Mouse (Mus musculus): ENCODE measurements at regions not wholly inside any gene's neighbourhood (a gene's known extent, or its start where the extent isn't known, plus 50 kb on each side); places are given as distances from the start of the nearest gene placed in this dataset.

DNA sequence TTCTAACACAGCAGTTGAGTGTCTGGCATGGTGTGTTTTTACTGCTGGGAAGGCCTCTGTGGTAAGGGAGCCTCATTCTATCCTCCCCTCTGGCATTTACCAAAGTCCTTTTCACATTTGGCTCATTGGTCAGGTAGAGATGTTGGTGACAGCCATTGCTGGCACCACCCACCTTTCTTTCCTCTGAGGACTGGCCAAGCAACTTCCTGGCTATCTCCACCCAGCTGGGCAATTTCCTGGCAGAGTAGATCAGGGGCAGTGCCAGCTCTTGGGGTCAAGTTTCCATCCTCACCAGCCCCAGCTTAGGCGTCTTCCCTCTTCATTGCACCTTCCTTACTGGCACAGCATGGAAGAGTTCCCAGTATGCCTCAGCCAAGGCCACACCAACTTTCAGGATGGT, 372.5 kb upstream of the Kif2a start:
- no peak for ATAC-seq (ENCODE audit: insufficient number of reproducible peaks, low FRiP score, low TSS enrichment, low read depth)
- 65% methylated on average over 1 of the region's 1 CpGs for WGBS
- no peak overlapping the region for H3K9ac ChIP-seq
- no peaks in the 10 kb centered on the region for H3K36me3 ChIP-seq
- no peak overlapping the region for H3K4me3 ChIP-seq (replicated peaks)
- H3K9me3 ChIP-seq (replicated peaks) = no peaks in the 10 kb centered on the region
- no peaks in the 10 kb centered on the region for H3K4me1 ChIP-seq
- no peaks in the 10 kb centered on the region for H3K27me3 ChIP-seq
- no peak overlapping the region for H3K27ac ChIP-seq (replicated peaks)
- no peak overlapping the region for H3K4me2 ChIP-seq (replicated peaks)

DNA sequence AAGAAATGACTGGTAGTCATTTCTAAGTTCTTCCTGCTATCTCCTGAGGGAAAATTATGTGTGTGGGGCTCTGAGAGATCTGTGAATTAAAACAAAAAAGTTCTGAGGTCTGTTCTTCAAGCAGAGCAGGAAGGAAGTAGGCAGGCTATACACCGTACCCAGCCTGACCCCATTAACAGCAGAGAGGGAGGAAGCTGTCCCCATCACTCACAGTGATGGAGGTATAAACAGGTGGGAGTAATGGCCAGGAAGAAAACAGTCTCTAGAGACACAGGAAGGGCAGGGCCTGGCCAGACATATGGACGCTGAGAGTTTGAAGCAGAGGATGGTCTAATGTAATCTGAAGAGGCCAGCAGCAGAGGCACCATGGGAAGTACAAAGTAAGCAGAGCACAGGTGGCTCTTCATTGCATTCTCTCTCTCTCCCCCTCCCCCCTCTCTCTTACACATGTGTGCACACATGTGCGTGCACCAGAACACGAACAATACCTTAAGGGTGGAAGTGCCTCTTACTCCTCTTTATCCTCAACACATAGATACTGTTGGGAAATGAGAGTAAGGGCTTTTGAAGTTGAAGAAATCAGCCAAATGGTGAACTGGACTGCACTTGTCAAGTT, 367.7 kb upstream of the Kif2a start:
- 0 out of 2 replicates have a peak, but pooled peaks cover 3% of the 10 kb centered on the region for H3K27me3 ChIP-seq
- 71% methylated on average over 4 of the region's 4 CpGs for WGBS
- H3K4me3 ChIP-seq (replicated peaks) = no peak overlapping the region
- no peaks in the 10 kb centered on the region for H3K36me3 ChIP-seq
- no peak overlapping the region for H3K9ac ChIP-seq
- no peaks in the 10 kb centered on the region for H3K9me3 ChIP-seq (replicated peaks)
- no peak overlapping the region for H3K27ac ChIP-seq (replicated peaks)
- H3K4me1 ChIP-seq = no peaks in the 10 kb centered on the region
- no peak for ATAC-seq (ENCODE audit: insufficient number of reproducible peaks, low FRiP score, low TSS enrichment, low read depth)
- no peak overlapping the region for H3K4me2 ChIP-seq (replicated peaks)

DNA sequence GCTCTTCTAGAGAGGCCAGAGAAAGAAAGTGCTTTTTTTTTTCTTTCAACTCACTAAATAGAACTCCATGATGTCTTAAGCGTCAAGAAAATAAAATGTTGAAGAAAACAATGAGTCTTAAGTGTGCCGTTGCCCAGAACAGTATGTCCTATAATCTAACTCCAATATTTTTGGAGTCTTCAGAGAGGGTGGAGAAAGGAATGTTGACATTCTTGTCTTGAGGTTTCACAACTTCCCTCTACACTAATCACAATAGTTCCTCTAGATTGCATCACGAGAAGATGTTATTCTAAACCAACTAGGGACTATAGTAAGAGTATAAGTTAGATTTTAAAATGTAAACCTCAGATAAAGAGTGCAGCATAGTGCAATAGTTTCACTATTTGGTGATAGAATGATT, 367.1 kb upstream of the Kif2a start:
- no peak overlapping the region for H3K9ac ChIP-seq
- 0 out of 2 replicates have a peak, but pooled peaks cover 3% of the 10 kb centered on the region for H3K27me3 ChIP-seq
- WGBS = 69% methylated on average over 3 of the region's 3 CpGs
- H3K4me1 ChIP-seq = no peaks in the 10 kb centered on the region
- ATAC-seq (ENCODE audit: insufficient number of reproducible peaks, low FRiP score, low TSS enrichment, low read depth) = no peak
- H3K9me3 ChIP-seq (replicated peaks) = no peaks in the 10 kb centered on the region
- H3K4me3 ChIP-seq (replicated peaks) = no peak overlapping the region
- no peak overlapping the region for H3K4me2 ChIP-seq (replicated peaks)
- H3K36me3 ChIP-seq = no peaks in the 10 kb centered on the region
- no peak overlapping the region for H3K27ac ChIP-seq (replicated peaks)

DNA sequence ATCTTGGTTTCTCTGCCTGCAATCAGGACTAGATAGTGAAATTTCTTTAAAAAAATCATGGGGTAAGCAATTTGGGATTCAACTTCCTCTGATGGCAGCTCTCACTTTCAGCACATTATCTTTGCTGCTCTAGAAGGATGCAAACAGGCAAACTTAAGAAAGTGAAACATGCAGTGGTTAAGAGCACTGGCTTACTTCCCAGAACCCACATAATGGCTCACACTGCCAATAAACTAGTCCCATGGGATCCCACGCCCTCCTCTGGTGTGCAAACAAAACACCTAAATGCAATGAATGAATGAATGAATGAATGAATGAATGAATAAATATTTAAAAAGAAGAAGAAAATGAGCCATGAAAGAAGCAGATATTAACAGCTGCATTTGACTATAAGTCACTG, 356.1 kb upstream of the Kif2a start:
- no peak for ATAC-seq (ENCODE audit: insufficient number of reproducible peaks, low FRiP score, low TSS enrichment, low read depth)
- no peaks in the 10 kb centered on the region for H3K27me3 ChIP-seq
- no peak overlapping the region for H3K9ac ChIP-seq
- H3K4me1 ChIP-seq = no peaks in the 10 kb centered on the region
- no peaks in the 10 kb centered on the region for H3K36me3 ChIP-seq
- WGBS = 65% methylated on average over 1 of the region's 1 CpGs
- no peaks in the 10 kb centered on the region for H3K9me3 ChIP-seq (replicated peaks)
- no peak overlapping the region for H3K4me3 ChIP-seq (replicated peaks)
- H3K27ac ChIP-seq (replicated peaks) = no peak overlapping the region
- H3K4me2 ChIP-seq (replicated peaks) = no peak overlapping the region

DNA sequence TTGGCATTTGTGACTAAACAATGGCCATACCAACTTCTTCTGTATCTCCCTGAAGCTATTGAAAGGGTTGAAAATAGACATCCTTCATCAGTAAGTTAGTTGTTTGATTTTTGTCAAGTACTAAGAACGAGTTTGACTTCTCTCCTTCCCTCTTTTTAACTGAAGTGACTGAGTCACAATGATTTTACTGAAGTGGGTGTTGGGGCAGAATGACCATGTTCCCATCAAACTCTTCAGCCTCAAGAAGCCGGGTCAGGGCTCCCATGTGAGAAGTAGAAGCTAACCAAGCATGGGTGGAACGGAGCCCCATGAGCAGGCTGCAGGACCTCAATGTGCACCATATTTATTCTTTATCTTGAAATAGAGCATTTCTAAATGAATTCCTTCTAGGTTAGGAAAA, 350.7 kb upstream of the Kif2a start:
- Histone ChIP-seq H3K27me3 (no peaks in the 10 kb centered on the region), H3K9ac (no peak overlapping the region), H3K4me3 (replicated peaks) (no peak overlapping the region), H3K4me1 (no peaks in the 10 kb centered on the region), H3K9me3 (replicated peaks) (no peaks in the 10 kb centered on the region), H3K27ac (replicated peaks) (no peak overlapping the region), H3K36me3 (no peaks in the 10 kb centered on the region), H3K4me2 (replicated peaks) (no peak overlapping the region)
- ATAC-seq (ENCODE audit: insufficient number of reproducible peaks, low FRiP score, low TSS enrichment, low read depth) = no peak
- WGBS = 84% methylated on average over 3 of the region's 3 CpGs

DNA sequence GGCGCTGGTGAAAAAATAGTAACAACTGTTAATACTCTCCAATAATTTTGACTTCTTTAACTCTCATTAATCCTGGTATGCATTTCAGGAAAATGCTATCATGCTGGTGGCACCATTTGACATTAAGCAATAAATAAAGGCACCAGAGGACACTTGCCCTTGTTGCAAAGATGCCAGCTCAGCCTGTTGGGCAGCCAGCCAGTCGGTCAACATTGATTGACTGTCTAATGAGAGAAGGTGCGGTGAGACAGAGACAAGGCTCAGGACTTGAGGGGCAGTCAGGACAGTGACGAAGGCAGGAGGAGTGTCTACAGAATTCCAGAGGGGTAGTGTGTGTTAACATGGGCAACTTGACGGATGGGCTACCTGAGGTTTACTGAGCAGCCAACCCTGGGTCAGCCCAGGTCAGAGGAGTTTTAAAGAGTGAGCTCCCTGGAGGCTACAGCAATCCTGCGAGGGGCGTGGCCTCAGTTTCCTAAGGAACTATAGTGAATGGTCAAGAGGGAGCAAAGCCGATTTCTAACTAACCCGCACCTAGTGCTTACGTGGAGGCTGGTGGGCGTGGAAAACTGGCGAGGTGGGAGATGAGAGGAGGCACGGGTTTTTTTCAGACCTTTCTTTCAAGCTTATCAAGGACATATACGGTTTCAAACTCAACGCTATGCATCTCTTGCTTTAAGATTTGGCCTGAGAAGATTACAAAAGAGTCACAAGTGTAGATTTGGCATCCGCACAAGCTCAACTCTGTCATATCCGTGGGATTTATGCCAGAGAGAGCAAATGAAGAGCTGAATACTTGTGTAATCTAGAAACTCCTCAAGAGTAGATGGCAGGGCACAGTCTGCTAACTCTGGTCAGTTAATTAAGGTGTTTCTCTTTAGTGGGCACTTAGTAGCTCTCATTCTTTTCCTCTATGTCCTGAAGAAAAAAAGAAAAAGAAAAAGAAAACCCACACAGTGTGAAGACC, 350.0 kb upstream of the Kif2a start:
- no peak for ATAC-seq (ENCODE audit: insufficient number of reproducible peaks, low FRiP score, low TSS enrichment, low read depth)

DNA sequence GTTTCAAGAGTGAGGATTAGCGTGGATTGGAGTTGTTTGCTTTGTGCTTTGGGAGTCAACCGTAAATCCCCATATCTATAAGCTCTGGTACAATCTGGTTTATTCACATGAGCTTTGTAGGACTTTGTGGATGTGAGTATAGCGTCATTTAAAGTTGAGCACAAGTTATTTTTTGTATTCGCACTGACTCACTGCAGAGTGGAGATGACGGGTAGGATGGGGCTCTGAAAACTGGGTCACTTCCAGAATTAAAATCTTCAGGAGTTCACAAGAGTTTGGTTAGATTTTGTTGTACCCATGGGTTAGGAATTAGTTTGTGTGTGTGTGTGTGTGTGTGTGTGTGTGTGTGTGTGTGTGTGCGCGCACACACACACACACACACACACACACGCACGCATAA, 345.7 kb upstream of the Kif2a start:
- no peaks in the 10 kb centered on the region for H3K36me3 ChIP-seq
- WGBS = 91% methylated on average over 9 of the region's 9 CpGs
- ATAC-seq (ENCODE audit: insufficient number of reproducible peaks, low FRiP score, low TSS enrichment, low read depth) = no peak

More for the DNA sequence above, 350.0 kb upstream of the Kif2a start:
- no peak overlapping the region for H3K4me3 ChIP-seq (replicated peaks)
- H3K27ac ChIP-seq (replicated peaks) = no peak overlapping the region
- H3K9ac ChIP-seq = no peak overlapping the region
- no peaks in the 10 kb centered on the region for H3K36me3 ChIP-seq
- no peaks in the 10 kb centered on the region for H3K27me3 ChIP-seq
- no peak overlapping the region for H3K4me2 ChIP-seq (replicated peaks)
- H3K9me3 ChIP-seq (replicated peaks) = no peaks in the 10 kb centered on the region
- no peaks in the 10 kb centered on the region for H3K4me1 ChIP-seq
- WGBS = 38% methylated on average over 17 of the region's 17 CpGs

DNA sequence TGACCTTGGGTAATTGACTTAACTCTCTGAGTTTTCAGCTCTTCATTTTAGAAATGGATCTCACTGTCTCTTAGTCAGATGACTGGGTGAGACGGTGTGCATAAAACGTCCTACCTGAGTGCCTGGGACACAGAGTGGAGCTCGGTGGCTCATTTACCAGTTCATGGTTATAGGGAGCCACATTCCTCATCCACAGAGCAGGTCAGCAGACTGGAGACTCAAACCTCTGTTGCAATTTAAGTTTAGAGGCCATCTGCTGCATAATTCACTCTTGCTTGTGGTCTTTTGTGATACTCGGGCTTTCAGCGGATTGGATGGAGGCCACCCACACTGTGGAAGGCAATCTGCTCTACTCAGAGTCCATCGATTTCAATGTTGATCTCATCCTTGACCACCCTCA, 343.8 kb upstream of the Kif2a start:
- WGBS = 89% methylated on average over 6 of the region's 6 CpGs
- H3K4me1 ChIP-seq = no peaks in the 10 kb centered on the region
- H3K36me3 ChIP-seq = no peaks in the 10 kb centered on the region
- H3K4me3 ChIP-seq (replicated peaks) = no peak overlapping the region
- no peak overlapping the region for H3K27ac ChIP-seq (replicated peaks)
- no peak overlapping the region for H3K4me2 ChIP-seq (replicated peaks)
- no peaks in the 10 kb centered on the region for H3K9me3 ChIP-seq (replicated peaks)
- H3K27me3 ChIP-seq = no peaks in the 10 kb centered on the region
- ATAC-seq (ENCODE audit: insufficient number of reproducible peaks, low FRiP score, low TSS enrichment, low read depth) = no peak
- H3K9ac ChIP-seq = no peak overlapping the region

More for the DNA sequence above, 345.7 kb upstream of the Kif2a start:
- H3K27ac ChIP-seq (replicated peaks) = no peak overlapping the region
- H3K9me3 ChIP-seq (replicated peaks) = no peaks in the 10 kb centered on the region
- H3K27me3 ChIP-seq = no peaks in the 10 kb centered on the region
- H3K4me2 ChIP-seq (replicated peaks) = no peak overlapping the region
- no peaks in the 10 kb centered on the region for H3K4me1 ChIP-seq
- H3K4me3 ChIP-seq (replicated peaks) = no peak overlapping the region
- H3K9ac ChIP-seq = no peak overlapping the region

DNA sequence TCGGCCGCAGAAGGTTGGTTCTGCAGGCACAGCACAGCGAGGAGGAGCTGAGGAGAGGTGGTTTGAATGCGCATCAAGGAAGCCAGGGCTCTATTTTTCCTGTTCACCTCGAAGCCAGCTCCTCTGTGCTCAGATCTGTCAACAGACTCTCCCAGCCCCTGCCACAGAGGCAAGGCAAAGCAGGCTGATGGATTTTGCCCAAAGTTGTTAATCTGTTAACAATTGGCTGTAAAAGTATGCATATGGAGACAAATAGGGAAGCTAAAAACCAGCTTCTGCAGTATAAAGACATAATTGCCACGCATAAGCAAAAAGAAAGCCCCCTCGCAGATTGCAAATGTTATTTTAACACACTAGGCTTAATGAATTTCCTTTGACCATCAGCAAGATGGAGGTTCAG, 343.3 kb upstream of the Kif2a start:
- Histone ChIP-seq H3K36me3 (no peaks in the 10 kb centered on the region), H3K4me2 (replicated peaks) (no peak overlapping the region), H3K9me3 (replicated peaks) (no peaks in the 10 kb centered on the region), H3K27ac (replicated peaks) (no peak overlapping the region), H3K9ac (no peak overlapping the region), H3K4me1 (no peaks in the 10 kb centered on the region), H3K4me3 (replicated peaks) (no peak overlapping the region), H3K27me3 (no peaks in the 10 kb centered on the region)
- WGBS = 77% methylated on average over 7 of the region's 7 CpGs
- ATAC-seq (ENCODE audit: insufficient number of reproducible peaks, low FRiP score, low TSS enrichment, low read depth) = no peak

DNA sequence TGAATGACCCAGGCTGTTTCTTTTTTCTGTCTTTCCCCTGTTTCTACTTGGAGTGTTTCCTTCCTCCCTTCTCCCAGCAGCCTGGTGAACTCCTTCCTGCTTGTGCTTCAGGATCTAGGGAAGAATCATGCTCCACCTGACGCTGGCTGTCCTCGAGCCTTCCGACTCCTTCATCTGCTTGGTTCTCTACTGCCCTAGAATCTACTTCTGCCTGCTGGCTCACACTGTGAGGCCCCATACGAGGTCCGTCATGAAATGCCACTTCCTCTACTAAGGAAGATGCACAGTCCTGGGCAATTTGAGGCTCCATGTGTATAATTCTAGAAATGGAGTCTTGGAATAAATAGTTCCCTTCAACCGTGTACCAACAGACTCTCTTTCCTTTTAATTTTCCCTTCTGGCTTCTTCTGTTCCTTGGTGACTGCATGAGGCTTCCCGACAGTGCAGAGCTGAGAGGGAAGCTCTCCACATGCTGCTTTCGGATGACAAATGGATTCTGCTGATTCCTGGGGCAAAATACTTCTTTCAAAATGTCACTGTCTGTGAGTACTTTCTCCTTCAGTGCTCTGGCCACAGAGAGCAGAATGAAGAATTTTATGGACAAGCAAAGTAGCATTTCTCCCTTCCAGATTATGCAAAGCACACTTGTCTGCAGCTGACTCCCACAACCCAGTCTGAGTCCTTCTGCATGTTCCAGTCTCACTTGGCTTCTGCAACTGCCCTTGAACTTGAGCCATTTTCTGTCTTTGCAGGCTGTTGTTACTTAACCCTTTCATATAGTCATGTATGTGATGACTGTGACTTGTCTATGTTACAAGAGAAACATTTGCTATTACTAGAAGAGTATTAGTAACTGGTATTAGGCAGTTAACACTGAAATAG, 341.1 kb upstream of the Kif2a start:
- ATAC-seq (ENCODE audit: insufficient number of reproducible peaks, low FRiP score, low TSS enrichment, low read depth) = no peak
- no peak overlapping the region for H3K4me2 ChIP-seq (replicated peaks)
- no peaks in the 10 kb centered on the region for H3K4me1 ChIP-seq
- H3K36me3 ChIP-seq = no peaks in the 10 kb centered on the region
- H3K27ac ChIP-seq (replicated peaks) = no peak overlapping the region
- no peak overlapping the region for H3K4me3 ChIP-seq (replicated peaks)
- H3K9ac ChIP-seq = no peak overlapping the region
- H3K9me3 ChIP-seq (replicated peaks) = no peaks in the 10 kb centered on the region
- no peaks in the 10 kb centered on the region for H3K27me3 ChIP-seq
- 73% methylated on average over 8 of the region's 8 CpGs for WGBS

DNA sequence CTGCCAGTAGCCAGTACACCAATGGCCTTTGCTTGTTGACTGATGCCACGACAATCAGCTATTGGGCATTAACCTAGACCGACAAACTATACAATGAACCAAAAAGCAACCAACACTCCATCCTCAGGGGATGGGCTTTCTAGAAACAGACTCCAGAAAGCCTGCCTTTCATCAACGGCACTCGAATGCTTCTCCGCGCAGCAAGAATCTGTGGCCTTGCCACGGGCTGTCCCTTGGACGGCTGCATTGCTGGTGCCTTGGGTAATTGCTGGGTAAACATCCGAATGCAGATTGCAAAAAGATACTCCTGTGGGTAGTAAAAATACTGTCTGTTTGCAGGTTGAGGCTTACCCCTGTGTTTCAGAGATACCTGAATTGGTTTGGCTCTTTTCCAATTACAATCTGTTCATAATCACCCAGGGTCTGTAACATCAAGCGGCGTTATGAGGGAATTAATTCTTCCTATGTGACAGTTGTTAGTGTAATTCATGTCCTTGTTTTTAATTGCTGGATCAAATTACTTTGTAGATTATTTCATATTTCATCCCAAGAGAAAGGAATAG, 319.0 kb upstream of the Kif2a start:
- 42% methylated on average over 11 of the region's 11 CpGs for WGBS
- no peaks in the 10 kb centered on the region for H3K27me3 ChIP-seq
- no peaks in the 10 kb centered on the region for H3K36me3 ChIP-seq
- no peak overlapping the region for H3K4me2 ChIP-seq (replicated peaks)
- peaks cover 4% of the 10 kb centered on the region; the same call in 1 of the 2 replicates for H3K4me1 ChIP-seq
- no peak for ATAC-seq (ENCODE audit: insufficient number of reproducible peaks, low FRiP score, low TSS enrichment, low read depth)
- no peak overlapping the region for H3K9ac ChIP-seq
- H3K4me3 ChIP-seq (replicated peaks) = no peak overlapping the region
- no peak overlapping the region for H3K27ac ChIP-seq (replicated peaks)
- H3K9me3 ChIP-seq (replicated peaks) = no peaks in the 10 kb centered on the region
